Mouse (Mus musculus) liver, embryonic 14.5 days (tissue): Measurements from ENCODE around the gene Klhl8.

Source experiments
- CTCF ChIP-seq: IDR thresholded peaks from 2 replicates; pipeline ENCODE4 v1.5.1; 2016; ENCODE audit warnings: antibody characterized with exemption, low read depth, control low read depth
- EP300 ChIP-seq: IDR thresholded peaks from 2 replicates; pipeline ENCODE4 v1.6.1; 2016; ENCODE audit warnings: antibody characterized with exemption, low read depth

GRCm38 (mm10) chr5:103907844-103908243 is 3.2 kb downstream of the Klhl8 start:
- TF ChIP-seq CTCF: no peak
- no peak for TF ChIP-seq EP300
